Mouse (Mus musculus) embryo, embryonic 10 days (tissue): ENCODE data around the gene Tcea2.
A peak's percentile ranks its signal among the peaks of the same experiment; 100 is the strongest.

Source experiments
- DNase-seq: peaks from one replicate; pipeline ENCODE4 v3.0.0-alpha.2; 2015; ENCODE audit warnings: low spot score

The Tcea2 gene

DNA sequence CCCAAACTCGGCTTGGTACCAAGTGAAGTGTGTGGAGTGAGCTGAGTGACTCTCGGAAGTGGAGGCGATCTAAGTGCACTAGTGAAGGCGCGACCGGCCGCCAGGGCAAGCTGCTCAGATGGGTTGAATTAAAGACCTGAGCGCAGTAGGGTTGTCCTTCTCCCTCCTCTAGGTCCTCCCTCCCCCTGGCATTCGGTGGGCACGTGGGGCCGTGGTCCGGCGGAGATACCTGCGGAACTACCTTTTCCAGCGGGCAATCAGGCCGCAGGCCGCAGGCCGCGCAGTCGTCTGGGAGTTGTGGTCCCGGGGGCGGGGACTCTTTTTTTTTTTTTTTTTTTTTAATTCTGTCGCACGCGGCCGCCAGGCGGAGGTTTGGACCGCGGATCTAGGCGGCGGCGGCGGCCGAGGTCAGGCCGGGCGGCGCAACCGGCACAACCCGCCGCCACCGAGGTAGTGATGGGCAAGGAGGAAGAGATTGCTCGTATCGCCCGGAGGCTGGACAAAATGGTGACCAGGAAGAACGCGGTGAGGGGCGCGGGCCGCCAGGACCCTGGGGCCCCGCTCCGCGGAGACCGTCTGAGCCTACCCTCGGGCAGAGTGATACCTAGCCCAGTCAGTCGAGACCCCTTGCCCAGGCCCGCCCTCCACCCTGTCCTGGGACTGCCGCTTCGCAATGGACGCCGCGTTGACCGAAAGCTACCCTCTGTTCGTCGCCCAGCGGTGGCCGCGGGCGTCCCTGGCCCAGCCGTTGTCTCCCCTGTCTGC, at the start of gene Tcea2:
Gene Tcea2 (plus strand): TSS at position 360 of the 765 bp plus-strand sequence.
- DNase-seq: peak; percentile 73

DNA sequence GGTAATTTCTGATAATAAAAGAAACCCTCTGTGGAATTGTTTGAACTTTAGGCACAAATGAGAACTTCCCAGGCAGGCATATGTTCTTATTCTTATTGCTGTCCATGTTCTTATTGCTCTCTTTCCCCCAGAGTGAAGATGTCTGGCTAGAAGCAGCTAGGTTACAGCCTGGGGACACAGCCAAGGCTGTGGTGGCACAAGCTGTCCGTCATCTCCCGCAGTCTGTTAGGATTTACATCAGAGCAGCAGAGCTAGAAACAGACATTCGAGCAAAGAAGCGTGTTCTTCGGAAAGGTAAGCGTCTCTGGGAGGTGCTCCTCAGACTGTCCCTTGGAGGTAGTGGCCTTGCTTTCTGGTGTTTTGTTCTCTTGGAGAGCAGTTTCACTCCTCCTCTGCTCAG, 47.5 kb upstream of the Tcea2 start:
- DNase-seq: no peak

GRCm38 (mm10) chr2:181635865-181636264, 44.2 kb upstream of the Tcea2 start:
- no peak for DNase-seq

GRCm38 (mm10) chr2:181644361-181644760, 35.7 kb upstream of the Tcea2 start:
- peak; percentile 57 for DNase-seq

GRCm38 (mm10) chr2:181645666-181646065, 34.4 kb upstream of the Tcea2 start:
- DNase-seq: no peak

GRCm38 (mm10) chr2:181646626-181647472, 33.3 kb upstream of the Tcea2 start:
- no peak for DNase-seq

GRCm38 (mm10) chr2:181648926-181649325, 31.2 kb upstream of the Tcea2 start:
- no peak for DNase-seq

- no peak for DNase-seq
Observed at GRCm38 (mm10) chr2:181653065-181653464, 27.0 kb upstream of the Tcea2 start.

DNA sequence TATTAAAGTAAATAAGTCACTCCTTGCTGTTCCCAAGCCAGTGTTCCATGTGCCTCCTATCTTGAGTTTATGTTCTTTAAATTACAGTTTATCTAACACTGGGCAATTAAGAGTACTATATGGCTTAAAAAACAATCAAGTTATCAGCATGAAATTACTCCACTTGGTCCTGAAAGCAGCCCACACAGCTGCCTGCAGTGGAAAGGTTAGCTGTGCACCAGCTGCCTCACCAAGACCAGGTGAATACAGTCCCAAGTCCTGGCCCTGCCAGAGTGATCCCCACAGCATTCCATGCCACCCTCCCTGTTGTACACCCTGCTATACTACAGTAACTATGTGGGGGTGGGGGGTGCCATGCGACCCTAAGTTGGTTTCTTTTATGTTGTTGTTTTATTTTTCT, 26.6 kb upstream of the Tcea2 start:
- no peak for DNase-seq

GRCm38 (mm10) chr2:181656734-181657133, 23.4 kb upstream of the Tcea2 start, which contains the start of gene Gm29797:
TSS of gene Gm29797 (plus strand) at chr2:181657034.
- no peak for DNase-seq

DNA sequence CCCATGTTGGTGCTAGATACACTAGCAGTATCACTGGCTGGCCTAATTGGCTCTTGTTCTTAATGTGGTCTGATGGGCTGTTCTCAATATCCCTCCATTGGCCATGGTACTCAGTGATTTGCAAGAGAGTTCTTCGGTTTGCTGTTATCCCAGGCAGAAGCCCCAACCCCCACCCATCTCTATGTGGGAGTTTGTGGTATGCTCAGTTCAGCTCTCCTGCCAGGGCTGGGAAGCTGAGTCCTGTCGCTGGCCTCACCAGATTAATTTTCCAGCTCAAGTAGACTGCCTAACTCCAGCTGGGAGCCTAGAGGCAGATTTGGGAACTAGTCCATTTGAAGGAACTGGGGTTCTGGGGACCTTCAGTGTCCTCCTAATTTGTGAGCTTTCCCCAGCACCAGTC, 22.7 kb upstream of the Tcea2 start:
- DNase-seq: no peak

- DNase-seq: no peak
Observed at GRCm38 (mm10) chr2:181658528-181658927, 21.6 kb upstream of the Tcea2 start.

DNA sequence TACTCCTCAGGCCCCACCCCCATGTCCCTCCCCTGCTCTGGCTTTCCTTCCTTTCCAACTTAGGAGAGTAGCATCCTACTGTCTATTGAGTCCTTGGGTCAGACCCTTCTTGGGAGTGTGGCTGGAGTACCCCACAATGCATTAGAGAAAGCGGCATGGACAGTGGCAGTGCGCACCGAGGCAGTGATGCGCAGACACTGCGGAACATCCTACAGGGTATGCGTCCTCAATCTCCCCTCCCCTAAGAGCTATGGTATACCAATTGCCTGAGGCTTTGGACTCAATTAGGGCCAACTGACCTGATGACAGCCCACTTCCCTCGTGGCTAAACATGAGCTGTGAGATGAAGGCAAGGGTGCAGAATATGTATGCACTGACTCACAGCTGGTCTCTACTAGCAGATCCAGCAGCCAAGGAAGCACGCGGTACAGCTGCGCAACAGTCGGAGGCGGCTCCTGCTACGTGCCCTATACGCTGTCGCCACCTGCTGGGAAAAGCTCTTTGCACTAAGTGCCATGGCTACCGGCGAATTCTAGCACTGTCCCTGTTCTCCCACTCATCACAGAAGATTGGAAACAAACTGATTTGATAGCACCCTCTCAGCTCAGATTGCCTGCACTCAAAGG, 21.1 kb upstream of the Tcea2 start:
- DNase-seq: peak; percentile 75

DNA sequence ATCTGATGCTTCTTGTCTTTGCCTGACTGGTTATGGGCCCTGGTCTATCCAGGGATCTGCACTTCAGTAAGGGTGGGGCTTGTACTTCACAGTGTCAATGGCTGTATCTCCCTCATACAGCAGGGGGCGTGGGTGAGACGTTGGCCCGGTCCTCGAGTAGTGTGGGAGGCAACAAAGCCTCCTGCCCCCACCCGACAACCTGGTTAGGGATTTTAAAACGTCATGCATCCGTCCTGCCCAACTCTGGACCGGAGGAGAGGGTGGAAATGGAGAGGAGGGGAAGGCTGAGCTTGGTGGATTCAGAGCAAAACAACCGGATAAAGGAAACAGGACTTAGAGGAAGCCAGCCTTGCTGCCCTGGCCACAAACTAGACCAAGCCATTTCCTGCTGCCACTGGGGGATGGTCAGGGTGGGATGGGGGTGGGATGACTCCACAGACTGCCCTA, 20.5 kb upstream of the Tcea2 start:
- peak; percentile 89 for DNase-seq

- DNase-seq: no peak
Observed at GRCm38 (mm10) chr2:181662620-181663297, 17.4 kb upstream of the Tcea2 start.

DNA sequence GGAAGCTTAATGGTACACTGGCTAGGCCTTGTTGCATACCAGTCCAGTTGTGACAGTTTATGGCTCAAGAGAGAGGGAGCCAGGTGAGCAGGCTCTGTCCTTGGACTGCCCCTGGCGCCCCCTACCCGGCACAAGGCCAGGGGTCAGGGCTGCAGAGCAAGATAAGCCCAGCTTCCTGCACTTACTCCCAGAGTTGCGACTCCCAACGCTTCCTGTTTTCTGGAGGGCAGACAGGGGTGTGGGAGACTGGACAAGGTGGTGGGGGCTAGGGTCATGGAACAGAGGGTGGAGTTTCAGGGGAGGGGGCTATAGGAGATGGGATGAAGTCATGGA, 16.8 kb upstream of the Tcea2 start:
- no peak for DNase-seq

DNA sequence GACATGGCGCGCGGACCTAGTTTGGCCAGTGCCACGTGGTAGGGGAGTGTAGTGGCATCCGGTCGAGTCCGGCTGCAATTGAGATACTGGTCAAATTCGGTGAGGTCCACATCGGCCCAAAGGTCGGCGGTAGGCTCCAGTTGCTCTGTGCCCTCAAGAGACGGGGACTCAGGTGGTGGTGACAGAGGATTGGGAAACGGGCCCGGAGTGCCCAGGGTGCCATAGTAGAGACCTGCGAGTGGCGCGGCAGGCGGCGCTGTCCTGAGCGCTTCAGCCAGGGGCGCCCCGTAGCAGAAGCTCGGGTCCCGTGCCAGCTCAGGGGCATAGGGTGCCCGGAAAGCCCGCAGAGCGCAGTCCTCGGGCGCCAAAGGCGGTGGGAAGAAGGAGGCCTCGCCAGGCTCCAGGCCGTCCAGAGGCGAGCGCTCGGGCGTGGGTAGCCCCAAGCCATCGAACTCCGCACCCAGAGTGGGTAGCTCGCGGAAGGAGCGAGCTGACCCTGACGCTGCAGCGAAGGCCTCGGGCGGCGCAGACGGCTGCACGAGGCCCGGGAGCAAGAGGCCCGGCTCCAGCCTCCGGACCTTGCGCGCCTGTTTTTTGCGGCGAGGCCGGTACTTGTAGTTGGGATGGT, 9.7 kb upstream of the Tcea2 start:
- peak; percentile 33 for DNase-seq

DNA sequence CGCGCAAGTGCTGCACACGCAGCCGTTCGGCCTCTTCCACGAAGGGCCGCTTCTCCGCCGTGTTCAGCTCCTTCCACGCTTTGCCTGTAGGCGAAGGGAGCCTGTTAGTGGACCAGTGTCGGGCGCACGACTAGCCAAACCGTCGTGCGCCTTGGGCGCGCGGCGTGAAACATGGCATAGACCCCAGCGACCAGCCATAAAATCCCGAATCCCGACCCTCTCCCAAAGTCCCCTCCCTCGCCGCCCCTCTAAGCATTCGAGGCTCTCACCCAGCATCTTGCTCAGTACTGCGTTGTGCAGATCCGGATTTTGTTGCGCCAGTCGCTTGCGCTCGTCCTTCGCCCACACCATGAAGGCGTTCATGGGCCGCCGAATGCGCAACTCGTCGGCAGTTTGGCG, 9.2 kb upstream of the Tcea2 start:
- no peak for DNase-seq

- DNase-seq: peak; percentile 60
Observed at GRCm38 (mm10) chr2:181671326-181671725, 8.8 kb upstream of the Tcea2 start, which contains the start of gene Sox18. TSS of gene Sox18 (minus strand) at chr2:181671640.

DNA sequence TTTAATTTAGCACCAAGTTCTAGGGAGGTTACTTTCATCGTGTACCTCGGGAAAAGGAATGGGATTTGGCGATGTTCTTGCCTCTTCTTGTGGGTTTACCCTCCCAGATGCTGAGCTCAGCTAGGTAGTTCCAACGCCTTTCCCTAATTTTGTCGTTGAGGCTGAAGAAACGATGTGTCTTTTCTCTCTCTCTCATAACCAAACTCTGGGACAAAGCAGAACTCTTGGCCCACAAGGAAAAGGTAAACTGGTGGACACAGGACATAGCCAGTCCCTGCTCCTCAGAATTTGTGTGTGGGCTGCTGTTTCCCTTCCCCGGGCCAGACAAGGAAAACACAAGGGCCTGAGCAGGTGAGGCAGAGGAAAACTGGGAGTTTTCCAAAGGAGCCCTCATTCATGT, 8.1 kb upstream of the Tcea2 start:
- DNase-seq: no peak

DNA sequence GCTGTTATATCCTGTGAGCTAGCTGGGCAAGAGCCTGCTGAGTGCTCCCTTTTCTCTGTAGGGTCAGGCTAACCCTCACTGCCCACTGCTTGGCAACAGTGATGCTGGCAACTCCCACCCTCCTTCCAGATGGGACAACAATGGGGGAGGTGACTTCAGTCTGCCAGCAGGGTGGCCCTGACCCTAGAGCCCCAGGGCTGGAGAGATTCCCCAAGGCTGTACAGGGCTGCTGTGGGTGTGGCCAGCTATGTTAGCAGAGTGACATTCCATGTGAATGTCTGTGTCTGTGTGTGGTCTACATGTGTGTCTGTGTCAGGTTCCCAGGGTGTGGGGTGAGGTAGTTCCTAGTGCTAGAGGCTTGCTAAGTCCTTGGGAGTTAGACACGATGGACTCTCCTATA, 6.6 kb upstream of the Tcea2 start:
- peak; percentile 39 for DNase-seq

- DNase-seq: no peak
Observed at GRCm38 (mm10) chr2:181674934-181675333, 5.2 kb upstream of the Tcea2 start.
